Mouse (Mus musculus): ENCODE measurements around the gene Heatr1. TPM values are rescaled to one million over a fixed set of nuclear protein-coding genes. Genes with fewer than 3 reads are reported as not detected.
A peak's percentile ranks its signal among the peaks of the same experiment; 100 is the strongest.

Gene Heatr1
- polyA plus RNA-seq, 1 experiment from 2014 or later: 15.6 TPM

- Histone ChIP-seq H3K4me2 (replicated peaks) (no peak overlapping the region), H3K27ac (replicated peaks) (no peak overlapping the region), H3K9ac (replicated peaks) (no peak overlapping the region), H3K9me3 (no peaks in the 10 kb centered on the region), H3K36me3 (no peaks in the 10 kb centered on the region), H3K4me3 (no peak overlapping the region), H3K4me1 (no peaks in the 10 kb centered on the region), H3K27me3 (no peaks in the 10 kb centered on the region)
- ATAC-seq (replicated peaks): 0 out of 2 replicates have a peak, but pooled peaks have one; percentile 37
- WGBS: 61% methylated on average over 2 of the region's 2 CpGs
Observed at GRCm38 (mm10) chr13:12485197-12485596, 90.4 kb downstream of the Heatr1 start.

- no peaks in the 10 kb centered on the region for H3K36me3 ChIP-seq
- no peak overlapping the region for H3K4me3 ChIP-seq
- H3K4me1 ChIP-seq: no peaks in the 10 kb centered on the region
- no peaks in the 10 kb centered on the region for H3K27me3 ChIP-seq
- H3K4me2 ChIP-seq (replicated peaks): no peak overlapping the region
- no peak for ATAC-seq (replicated peaks)
- H3K9ac ChIP-seq (replicated peaks): no peak overlapping the region
- H3K27ac ChIP-seq (replicated peaks): no peak overlapping the region
- no peaks in the 10 kb centered on the region for H3K9me3 ChIP-seq
- 73% methylated on average over 7 of the region's 7 CpGs for WGBS
Observed at GRCm38 (mm10) chr13:12485640-12486039, 90.8 kb downstream of the Heatr1 start.

Other genes with a start within 250 kb of the Heatr1 start
- gene Mtr, start 136.9 kb upstream of the Heatr1 start, polyA plus RNA-seq (2015; fragmentation: Nextera tagmentation; extraction: Ambion mirVana): 5.7 and 5.9 TPM in 2 replicates
- gene Actn2, start 54.3 kb upstream of the Heatr1 start, polyA plus RNA-seq (2015; fragmentation: Nextera tagmentation; extraction: Ambion mirVana): 2.4 and 2.6 TPM in 2 replicates
- gene Lgals8, start 69.9 kb downstream of the Heatr1 start, polyA plus RNA-seq (2015; fragmentation: Nextera tagmentation; extraction: Ambion mirVana): 13.5 and 14.1 TPM in 2 replicates
- 1.6 and 2.1 TPM in 2 replicates for gene Edaradd, start 125.4 kb downstream of the Heatr1 start, polyA plus RNA-seq (2015; fragmentation: Nextera tagmentation; extraction: Ambion mirVana)
- 14.0 TPM in 2 replicates for gene Ero1lb, start 170.8 kb downstream of the Heatr1 start, polyA plus RNA-seq (2015; fragmentation: Nextera tagmentation; extraction: Ambion mirVana)